Mouse (Mus musculus) limb, embryonic 10.5 days (tissue): ENCODE data around the gene Gje1. TPM values are rescaled to one million over a fixed set of nuclear protein-coding genes. Genes with fewer than 3 reads are reported as not detected.

Experiments used
- DNase-seq: peaks from one replicate; pipeline ENCODE4 v3.0.0-alpha.2; 2017; ENCODE audit warnings: low spot score
- H3K27ac ChIP-seq: fragments of 300-500 bp; sonication (generic); 2 replicates; pipeline ENCODE4 v1.5.1; 2016; ENCODE audit warnings: mild to moderate bottlenecking
- H3K27me3 ChIP-seq: fragments of 300-500 bp; sonication (generic); 2 replicates; pipeline ENCODE4 v1.6.1; 2016; ENCODE audit warnings: low read depth, mild to moderate bottlenecking; ENCODE audit not compliant: poor library complexity, severe bottlenecking
- H3K36me3 ChIP-seq: fragments of 300-500 bp; sonication (generic); 2 replicates; pipeline ENCODE4 v1.6.1; 2016; ENCODE audit warnings: mild to moderate bottlenecking, moderate library complexity
- H3K4me1 ChIP-seq: fragments of 300-500 bp; sonication (generic); 2 replicates; pipeline ENCODE4 v1.6.1; 2016
- H3K4me3 ChIP-seq: fragments of 300-500 bp; sonication (generic); 2 replicates; pipeline ENCODE4 v1.5.1; 2016; ENCODE audit warnings: mild to moderate bottlenecking, moderate library complexity
- H3K9me3 ChIP-seq: fragments of 300-500 bp; sonication (generic); replicated peaks from 2 replicates; pipeline ENCODE4 v1.6.1; 2016; ENCODE audit warnings: mild to moderate bottlenecking
- WGBS: fragments of 180-500 bp; shearing (Covaris S2); methylation state at CpG from one replicate; pipeline ENCODE4 v1.1.7; 2016; 5-methylcytosine and 5-hydroxymethylcytosine counted together
- polyA plus RNA-seq: library from polyadenylated mRNA; unstranded; fragments of >200 nt; fragmentation: Nextera tagmentation; extraction: Ambion mirVana; gene quantifications from 2 replicates; pipeline ENCODE4 v1.2.1, GENCODE M21; 2016

Gje1 gene
- polyA plus RNA-seq, result not detected in 2 replicates

GRCm38 (mm10) chr10:14718114-14718513 lies at the start of gene Gje1:
Gje1 (minus strand) TSS chr10:14718214.
- Histone ChIP-seq H3K27me3 (no peaks in the 10 kb centered on the region), H3K27ac (no peak within 1 kb of the TSS), H3K36me3 (no peaks in the 10 kb centered on the region), H3K4me3 (no peak within 1 kb of the TSS), H3K9me3 (no peaks in the 10 kb centered on the region), H3K4me1 (no peaks in the 10 kb centered on the region)
- WGBS, result 73% methylated on average over 3 of the region's 3 CpGs
- DNase-seq, result no peak

- 28% methylated on average over 8 of the region's 8 CpGs for WGBS
- peaks cover 8% of the 10 kb centered on the region; the same call in 1 of the 2 replicates for H3K4me1 ChIP-seq
- no peak for DNase-seq
- no peak overlapping the region for H3K27ac ChIP-seq
- no peaks in the 10 kb centered on the region for H3K36me3 ChIP-seq
- no peaks in the 10 kb centered on the region for H3K9me3 ChIP-seq
- peaks cover 21% of the 10 kb centered on the region for H3K27me3 ChIP-seq
- peak overlapping the region; percentile 52 for H3K4me3 ChIP-seq
These were observed 42.6 kb upstream of the Gje1 start for GRCm38 (mm10) chr10:14760618-14761017.

DNA sequence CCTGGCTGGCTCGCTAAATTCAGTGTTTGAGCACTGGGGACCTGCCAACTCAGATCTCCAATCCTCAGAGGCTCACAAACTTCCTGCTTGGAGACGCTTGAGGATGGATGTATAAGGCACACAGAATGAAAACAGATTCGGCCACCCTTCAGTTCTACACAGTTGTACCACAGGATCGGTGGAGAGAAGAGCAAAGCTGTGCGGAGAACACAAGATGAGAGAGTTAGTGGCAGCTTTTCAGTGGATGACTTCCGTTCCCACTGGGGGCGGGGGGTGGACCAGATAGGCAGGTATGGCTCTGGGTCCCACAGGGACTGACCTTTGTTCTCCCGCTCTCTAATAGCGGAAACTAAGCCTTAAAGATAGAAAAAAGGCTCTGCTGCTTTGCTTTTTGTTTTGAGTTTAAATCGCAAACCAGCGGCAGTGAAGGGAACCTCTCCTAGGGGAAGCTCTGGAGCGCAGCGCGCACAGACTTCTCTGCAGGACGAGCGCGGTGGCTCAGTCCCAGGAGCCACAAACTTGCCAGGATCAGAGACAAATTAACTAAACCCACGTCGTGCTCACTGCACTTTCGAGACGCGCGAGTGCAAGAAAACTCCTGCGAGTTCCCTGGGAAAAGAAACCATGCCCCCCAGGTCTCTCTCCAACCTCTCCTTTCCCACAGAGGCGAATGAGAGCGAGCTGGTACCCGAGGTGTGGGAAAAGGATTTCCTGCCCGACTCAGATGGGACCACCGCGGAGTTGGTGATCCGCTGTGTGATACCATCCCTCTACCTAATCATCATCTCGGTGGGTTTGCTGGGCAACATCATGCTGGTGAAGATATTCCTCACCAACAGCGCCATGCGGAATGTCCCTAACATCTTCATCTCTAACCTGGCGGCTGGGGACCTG lies 41.9 kb upstream of the Gje1 start:
- Histone ChIP-seq H3K36me3 (no peaks in the 10 kb centered on the region), H3K4me3 (peak overlapping the region; percentile 52), H3K27ac (no peak overlapping the region), H3K9me3 (no peaks in the 10 kb centered on the region), H3K27me3 (peaks cover 21% of the 10 kb centered on the region), H3K4me1 (peaks cover 8% of the 10 kb centered on the region; the same call in 1 of the 2 replicates)
- 3% methylated on average over 35 of the region's 35 CpGs for WGBS
- DNase-seq, result peak; percentile 42

DNA sequence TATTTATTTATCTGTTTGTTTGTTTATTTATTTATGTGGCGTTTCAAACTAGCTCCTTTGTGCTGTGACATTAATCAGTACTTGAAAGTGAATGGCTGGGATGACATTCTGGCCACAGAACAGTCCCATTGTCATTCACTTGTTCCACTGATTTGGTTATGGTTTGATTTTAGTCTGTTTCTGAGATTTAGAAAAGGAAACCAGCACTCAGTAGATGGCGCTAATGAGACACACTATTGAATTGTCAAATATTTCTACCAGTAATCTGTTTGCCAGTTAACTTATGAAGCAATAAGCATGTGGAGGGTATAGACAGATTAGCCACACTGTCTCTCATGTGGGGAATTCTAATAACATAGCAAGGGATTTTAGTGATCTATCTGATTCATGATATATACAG lies 16.3 kb upstream of the Gje1 start:
- no peaks in the 10 kb centered on the region for H3K27me3 ChIP-seq
- H3K9me3 ChIP-seq, result no peaks in the 10 kb centered on the region
- H3K4me1 ChIP-seq, result no peaks in the 10 kb centered on the region
- no peak for DNase-seq
- WGBS, result 12% methylated on average over 2 of the region's 2 CpGs
- no peak overlapping the region for H3K4me3 ChIP-seq
- H3K27ac ChIP-seq, result no peak overlapping the region
- no peaks in the 10 kb centered on the region for H3K36me3 ChIP-seq

DNA sequence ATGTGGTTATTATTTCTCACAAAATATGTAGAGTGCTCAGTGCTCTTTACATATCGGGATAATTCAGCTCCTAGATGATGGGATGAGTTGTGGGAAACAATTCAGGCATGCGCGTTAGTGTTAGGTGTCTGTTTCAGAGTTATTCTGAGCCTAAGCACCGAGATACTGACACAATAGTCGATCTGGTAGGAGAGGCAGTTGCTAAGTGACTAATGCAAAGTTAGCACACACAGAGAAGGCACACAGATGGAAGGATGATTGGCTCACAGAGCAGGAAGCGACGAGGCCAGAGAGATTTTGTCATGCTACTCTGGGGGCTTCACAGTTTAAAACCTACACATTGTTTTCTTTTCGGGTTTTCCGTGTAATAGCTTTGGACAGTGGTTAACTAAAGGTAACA lies 7.7 kb upstream of the Gje1 start:
- Histone ChIP-seq H3K27ac (no peak overlapping the region), H3K27me3 (no peaks in the 10 kb centered on the region), H3K4me3 (no peak overlapping the region), H3K4me1 (no peaks in the 10 kb centered on the region), H3K9me3 (no peaks in the 10 kb centered on the region), H3K36me3 (no peaks in the 10 kb centered on the region)
- WGBS, result 86% methylated on average over 9 of the region's 9 CpGs
- DNase-seq, result no peak

DNA sequence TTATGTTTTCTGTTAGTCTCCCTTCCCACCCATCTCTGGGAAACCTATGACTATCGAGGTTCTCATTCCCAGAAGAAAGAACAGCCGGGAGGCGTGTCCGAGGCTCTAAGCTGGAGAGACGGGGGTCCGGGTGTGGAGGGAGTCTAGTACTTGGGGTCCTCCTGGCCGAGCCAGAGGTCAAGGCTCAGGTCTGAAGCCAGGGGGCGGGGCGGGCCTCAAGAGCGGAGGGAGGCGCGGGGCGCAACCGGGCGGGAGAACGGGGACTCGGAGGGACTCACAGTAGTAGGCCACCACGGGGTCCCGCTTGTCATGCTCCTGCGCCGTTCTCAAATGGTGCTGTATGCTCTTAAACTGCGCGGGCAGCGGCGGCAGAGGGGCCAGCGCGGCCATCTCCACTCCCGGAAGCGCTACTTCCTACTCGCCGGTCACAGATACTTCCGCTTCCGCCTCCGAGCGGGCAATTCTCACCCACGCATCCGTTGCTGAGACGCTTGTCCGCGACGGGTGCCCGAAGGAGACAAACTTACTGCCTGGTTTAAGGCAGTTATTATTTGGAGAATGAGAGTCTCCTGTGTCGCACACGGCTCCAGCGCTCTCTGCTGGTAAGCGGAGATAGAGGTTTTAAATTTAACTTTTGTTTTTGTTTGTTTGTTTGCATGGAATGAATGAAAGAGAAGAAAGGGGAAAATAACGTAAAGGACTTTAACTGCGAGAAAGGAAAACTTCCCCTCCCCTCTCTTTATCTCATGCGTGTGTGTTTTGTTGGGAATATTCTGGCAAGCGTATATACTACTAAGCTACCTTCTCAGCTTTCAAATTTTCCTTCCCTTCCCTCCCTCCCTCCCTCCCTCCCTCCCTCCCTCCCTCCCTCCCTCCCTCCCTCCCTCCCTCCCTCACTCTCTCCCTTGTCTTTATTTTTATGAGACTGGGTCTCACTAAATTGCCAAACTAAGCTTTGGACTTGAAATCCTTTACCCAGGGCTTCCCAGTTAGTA lies 12.6 kb downstream of the Gje1 start, which contains the start of the genes Vta1 and Nmbr:
Vta1 (minus strand) TSS at position 489 of the 995 bp plus-strand sequence.
Nmbr (plus strand) TSS at position 520 of the 995 bp plus-strand sequence.
- no peaks in the 10 kb centered on the region for H3K36me3 ChIP-seq
- H3K27ac ChIP-seq, result peak within 1 kb of the TSS; percentile 89
- H3K9me3 ChIP-seq, result no peaks in the 10 kb centered on the region
- WGBS, result under 1% methylated on average over 50 of the region's 50 CpGs
- peak within 1 kb of the TSS; percentile 88 for H3K4me3 ChIP-seq
- peak; percentile 95 for DNase-seq
- H3K4me1 ChIP-seq, result peaks cover 13% of the 10 kb centered on the region
- H3K27me3 ChIP-seq, result no peaks in the 10 kb centered on the region

DNA sequence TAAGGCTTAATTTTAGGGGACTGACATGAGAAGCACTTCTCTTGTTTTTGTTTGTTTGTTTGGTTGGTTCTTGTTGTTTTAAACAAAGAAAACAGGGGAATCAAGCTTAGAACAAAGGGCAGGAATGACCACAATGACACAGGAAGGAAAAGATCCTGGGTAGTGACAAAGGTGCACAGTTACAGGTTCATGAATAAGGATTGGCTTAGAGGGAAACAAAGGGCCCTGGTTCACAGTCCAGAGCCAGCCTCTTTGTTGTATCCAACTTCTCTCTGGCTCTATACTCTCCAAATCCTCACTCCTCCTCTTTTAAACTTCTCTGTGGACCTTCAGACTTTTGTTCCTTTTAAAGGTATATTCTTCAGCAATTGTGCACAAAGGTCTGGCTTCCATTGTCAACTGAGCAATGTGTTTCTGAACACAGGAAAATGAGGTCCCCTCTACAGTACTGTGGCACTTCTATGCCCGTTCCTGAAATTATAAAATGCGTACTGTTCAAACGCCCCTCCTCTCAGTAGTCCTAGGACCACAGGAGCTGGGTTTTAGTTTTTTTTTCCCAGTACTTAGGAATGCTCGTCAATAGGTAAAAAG lies 14.1 kb downstream of the Gje1 start:
- Histone ChIP-seq H3K36me3 (no peaks in the 10 kb centered on the region), H3K4me3 (peak overlapping the region; percentile 88), H3K4me1 (peaks cover 13% of the 10 kb centered on the region), H3K9me3 (no peaks in the 10 kb centered on the region), H3K27ac (no peak overlapping the region), H3K27me3 (no peaks in the 10 kb centered on the region)
- 77% methylated on average over 4 of the region's 4 CpGs for WGBS
- DNase-seq, result no peak

DNA sequence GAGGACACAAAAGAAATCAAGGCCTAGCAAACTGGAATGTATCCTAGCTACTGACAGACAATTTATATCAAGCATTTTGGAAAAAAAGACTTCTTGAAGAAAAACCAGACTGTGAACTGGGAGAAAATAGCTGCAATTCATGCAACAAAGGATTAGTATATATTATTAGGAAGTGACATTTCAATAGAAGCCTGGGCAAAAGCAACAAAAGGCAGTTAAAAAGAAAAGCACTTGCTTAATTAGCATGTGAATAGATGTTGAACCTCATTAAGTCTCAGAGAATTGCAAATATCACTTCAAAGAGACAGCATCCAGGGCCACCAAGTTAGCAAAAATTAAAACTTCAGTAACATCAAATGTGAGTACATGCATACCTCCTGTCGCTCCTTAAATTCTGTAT lies 14.8 kb downstream of the Gje1 start:
- Histone ChIP-seq H3K36me3 (no peaks in the 10 kb centered on the region), H3K4me1 (peaks cover 13% of the 10 kb centered on the region), H3K27me3 (no peaks in the 10 kb centered on the region), H3K9me3 (no peaks in the 10 kb centered on the region), H3K27ac (no peak overlapping the region), H3K4me3 (no peak overlapping the region)
- DNase-seq, result no peak
- WGBS, result 55% methylated on average over 1 of the region's 1 CpGs

DNA sequence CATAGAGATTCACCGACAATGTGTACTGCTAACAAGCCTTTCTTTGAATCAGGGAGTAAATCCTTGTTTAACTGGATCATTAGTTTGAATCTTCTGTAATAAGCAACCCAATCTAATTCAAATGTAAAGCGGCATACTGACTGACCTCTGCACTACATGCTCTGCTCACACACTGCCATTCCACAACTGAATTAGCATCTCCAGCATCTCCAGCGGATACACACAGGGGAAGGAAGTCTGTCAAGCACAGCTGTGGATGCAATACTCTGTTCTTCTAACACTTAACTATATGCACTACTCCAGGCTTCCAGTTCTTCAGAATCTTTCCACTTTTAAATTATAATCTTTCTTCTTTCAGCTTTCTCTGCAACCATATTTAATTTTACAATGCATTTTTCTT lies 27.7 kb downstream of the Gje1 start:
- H3K4me3 ChIP-seq, result no peak overlapping the region
- no peak for DNase-seq
- WGBS, result 93% methylated on average over 3 of the region's 3 CpGs
- H3K27me3 ChIP-seq, result no peaks in the 10 kb centered on the region
- no peaks in the 10 kb centered on the region for H3K4me1 ChIP-seq
- no peak overlapping the region for H3K27ac ChIP-seq
- H3K36me3 ChIP-seq, result peaks cover 17% of the 10 kb centered on the region
- H3K9me3 ChIP-seq, result no peaks in the 10 kb centered on the region

GRCm38 (mm10) chr10:14688785-14689442 lies 29.1 kb downstream of the Gje1 start:
- DNase-seq, result no peak
- Histone ChIP-seq H3K36me3 (peaks cover 21% of the 10 kb centered on the region), H3K4me3 (no peak overlapping the region), H3K27me3 (no peaks in the 10 kb centered on the region), H3K4me1 (no peaks in the 10 kb centered on the region), H3K9me3 (no peaks in the 10 kb centered on the region), H3K27ac (no peak overlapping the region)
- 88% methylated on average over 6 of the region's 6 CpGs for WGBS

DNA sequence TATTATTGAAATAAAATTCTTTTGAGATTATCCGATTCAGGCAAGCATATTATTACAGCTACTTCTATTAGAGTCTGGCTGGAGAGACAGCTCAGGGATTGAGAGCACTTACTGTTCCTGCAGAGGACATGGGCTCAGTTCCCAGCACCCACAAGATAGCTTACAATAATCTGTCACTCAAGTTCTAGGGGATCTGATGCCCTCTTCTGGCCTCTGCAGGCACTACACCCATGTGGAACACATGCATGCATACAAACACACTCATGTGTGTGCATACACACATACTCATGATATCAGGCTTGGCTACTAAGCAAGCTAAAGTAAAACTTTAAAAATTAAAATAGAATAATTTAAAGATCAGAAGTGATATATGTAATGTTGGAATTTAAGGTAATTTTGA lies 32.4 kb downstream of the Gje1 start:
- Histone ChIP-seq H3K27ac (no peak overlapping the region), H3K36me3 (peaks cover 21% of the 10 kb centered on the region), H3K4me3 (no peak overlapping the region), H3K4me1 (no peaks in the 10 kb centered on the region), H3K27me3 (no peaks in the 10 kb centered on the region), H3K9me3 (no peaks in the 10 kb centered on the region)
- WGBS, result 96% methylated on average over 1 of the region's 1 CpGs
- no peak for DNase-seq

DNA sequence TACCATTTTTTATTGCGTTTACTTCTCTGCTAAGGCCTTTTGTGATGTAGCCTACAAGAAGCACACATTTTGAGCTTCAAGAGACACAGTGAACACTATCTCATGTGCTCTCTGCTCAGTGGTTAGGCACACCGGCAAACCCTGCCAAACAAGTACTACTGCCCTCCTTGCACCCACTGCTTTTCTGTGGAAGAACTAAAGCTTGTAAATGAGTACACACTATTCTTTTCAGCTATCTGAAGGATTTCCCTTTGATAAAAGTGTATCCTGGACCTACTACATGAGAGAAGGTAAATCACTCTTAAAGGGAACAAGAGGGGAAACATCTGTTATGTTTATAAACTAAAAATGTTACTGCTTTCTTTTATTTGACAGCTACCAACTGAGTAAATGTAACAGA lies 51.9 kb downstream of the Gje1 start:
- H3K27me3 ChIP-seq, result no peaks in the 10 kb centered on the region
- peaks cover 35% of the 10 kb centered on the region for H3K36me3 ChIP-seq
- DNase-seq, result no peak
- H3K27ac ChIP-seq, result no peak overlapping the region
- no peak overlapping the region for H3K4me3 ChIP-seq
- H3K9me3 ChIP-seq, result no peaks in the 10 kb centered on the region
- WGBS, result 97% methylated on average over 2 of the region's 2 CpGs
- no peaks in the 10 kb centered on the region for H3K4me1 ChIP-seq
